Mouse (Mus musculus) lung, postnatal 4 days (tissue): ENCODE data around the gene Rpl18a.
A peak's percentile ranks its signal among the peaks of the same experiment; 100 is the strongest.

Source experiments
- DNase-seq, 2 experiments: peaks; one replicate each; pipeline ENCODE4 v3.0.0; 2021

Gene Rpl18a

GRCm38 (mm10) chr8:70897021-70897680, at the start of gene Rpl18a:
TSS of gene Rpl18a (minus strand) at chr8:70897412.
- peak; percentile 94 to 97 for DNase-seq

DNA sequence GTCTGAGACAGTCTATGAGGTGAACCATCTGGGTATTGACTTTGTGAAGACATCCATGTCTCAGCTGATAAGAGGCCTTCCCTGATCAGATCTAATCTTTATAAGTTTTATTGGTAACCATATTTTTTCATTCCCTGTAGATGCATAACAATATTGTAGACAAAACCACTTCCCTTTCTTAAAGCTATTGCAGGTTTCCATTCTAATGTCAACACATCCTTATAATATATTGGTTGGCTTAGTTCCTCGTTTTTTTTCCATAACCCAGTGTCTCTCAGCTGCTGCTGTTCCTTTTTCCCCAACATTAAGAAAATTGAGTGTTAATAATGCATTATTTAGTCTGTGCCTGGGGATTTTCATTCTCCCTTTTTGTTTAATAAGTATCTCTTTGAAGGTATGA, 46.0 kb upstream of the Rpl18a start:
- DNase-seq = no peak

- DNase-seq = no peak
These were observed 44.3 kb upstream of the Rpl18a start for GRCm38 (mm10) chr8:70941478-70941877.

DNA sequence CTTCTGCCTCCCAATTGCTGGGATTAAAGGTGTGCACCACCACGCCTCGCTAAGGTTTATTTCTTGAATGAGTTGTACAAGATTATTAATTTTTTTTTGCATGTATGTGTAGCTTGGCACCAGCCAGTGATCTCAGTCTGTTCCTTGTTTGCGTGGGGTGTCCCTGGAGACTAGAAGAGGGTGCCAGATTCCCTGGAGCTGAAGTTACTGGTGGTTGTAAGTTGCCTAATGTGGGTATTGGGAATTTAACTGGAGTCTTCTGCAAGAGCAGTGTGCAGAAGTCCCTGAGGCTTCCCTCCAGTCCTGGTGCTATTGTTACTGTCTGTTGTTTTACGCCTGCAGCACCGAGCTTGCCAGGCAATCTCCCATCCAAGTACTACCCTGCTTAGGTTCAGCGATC, 40.0 kb upstream of the Rpl18a start:
- DNase-seq = no peak

- DNase-seq = peak in 1 of 2 experiments; percentile 14
These were observed 37.6 kb upstream of the Rpl18a start for GRCm38 (mm10) chr8:70934786-70935185.

DNA sequence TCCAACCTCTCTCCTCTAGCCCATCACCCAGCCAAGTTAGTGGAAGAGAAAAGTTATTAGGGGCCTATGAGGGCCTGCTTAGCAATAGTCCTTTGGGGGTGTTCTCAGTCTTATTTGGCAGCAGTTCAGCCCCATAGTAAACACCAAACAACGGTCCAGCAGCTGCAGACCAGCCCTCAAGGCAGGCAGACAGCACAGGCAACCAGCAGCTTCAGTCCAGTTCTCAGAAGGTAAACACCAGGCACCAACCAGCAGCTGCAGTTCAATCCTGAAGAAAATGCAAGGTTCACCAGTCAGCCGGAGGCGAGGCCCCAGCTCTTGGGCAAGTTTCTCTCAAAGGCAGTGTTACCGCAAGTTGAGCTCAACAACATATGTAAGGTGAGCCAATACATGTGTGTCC, 35.8 kb upstream of the Rpl18a start:
- peak in 1 of 2 experiments; percentile 14 for DNase-seq

DNA sequence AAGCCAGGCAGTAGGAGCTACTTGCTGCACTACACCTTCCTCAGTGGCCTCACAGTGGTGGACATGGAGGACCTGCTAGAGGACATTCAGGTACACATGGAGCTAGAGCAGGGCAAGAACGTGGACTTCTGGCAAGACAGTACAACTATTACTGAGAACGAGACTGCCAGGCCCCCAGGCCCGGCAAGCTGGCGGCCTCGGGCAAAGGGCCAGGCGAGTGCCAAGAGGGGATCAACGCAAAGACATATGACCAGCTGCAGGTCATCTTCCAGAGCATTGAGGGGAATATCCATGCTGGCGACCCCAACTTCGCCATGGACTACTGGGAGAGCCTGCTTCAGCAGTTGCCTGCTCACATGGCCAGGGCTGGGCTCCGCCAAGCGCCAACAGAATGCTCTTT, 34.5 kb upstream of the Rpl18a start:
- DNase-seq = peak in 1 of 2 experiments; percentile 14

DNA sequence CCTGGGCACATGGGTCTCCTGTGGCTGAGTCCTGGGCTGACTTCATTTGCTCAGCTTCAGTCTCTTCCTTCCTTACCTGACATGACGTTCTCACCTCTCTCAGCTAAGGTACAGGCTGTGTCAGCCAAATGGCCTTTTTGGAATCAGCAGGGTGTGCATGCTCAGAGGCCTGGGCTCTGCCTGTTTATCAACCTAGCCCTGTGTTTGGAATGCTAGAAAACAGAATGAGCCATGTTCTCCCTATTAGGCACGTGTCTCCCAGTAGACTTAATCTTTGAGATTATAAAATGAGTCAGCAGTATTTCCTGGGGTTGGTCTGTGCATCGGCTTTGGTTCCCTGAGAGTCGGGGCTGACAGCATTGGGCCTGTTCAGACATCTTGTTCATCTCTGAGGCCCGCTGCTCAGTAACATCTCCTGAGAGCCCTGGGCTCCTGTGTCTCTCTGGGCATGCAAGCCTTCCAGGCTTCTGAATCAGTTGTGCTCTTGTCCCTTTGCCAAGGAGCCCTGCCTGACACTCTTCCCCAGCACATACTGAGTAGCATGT, 31.6 kb upstream of the Rpl18a start:
- DNase-seq = no peak

DNA sequence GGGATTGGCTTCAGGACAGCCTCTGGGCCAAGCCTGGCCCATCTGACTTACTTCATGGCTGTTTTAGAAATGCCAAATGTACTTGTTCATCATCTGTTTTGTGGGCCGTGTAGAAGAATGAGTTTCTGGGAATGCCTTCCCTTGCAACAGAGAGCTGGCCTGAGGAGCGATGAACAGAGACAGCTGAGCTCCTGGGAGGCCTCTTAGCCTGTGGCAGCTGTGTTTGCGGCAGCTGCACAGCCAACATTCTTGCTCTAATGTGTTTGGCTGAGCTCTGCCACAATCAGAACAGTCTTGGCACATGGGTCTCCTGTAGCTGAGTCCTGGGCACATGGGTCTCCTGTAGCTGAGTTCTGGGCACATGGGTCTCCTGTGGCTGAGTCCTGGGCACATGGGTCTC, 30.9 kb upstream of the Rpl18a start:
- peak in 1 of 2 experiments; percentile 47 for DNase-seq

GRCm38 (mm10) chr8:70926396-70926795, 29.2 kb upstream of the Rpl18a start:
- no peak for DNase-seq

DNA sequence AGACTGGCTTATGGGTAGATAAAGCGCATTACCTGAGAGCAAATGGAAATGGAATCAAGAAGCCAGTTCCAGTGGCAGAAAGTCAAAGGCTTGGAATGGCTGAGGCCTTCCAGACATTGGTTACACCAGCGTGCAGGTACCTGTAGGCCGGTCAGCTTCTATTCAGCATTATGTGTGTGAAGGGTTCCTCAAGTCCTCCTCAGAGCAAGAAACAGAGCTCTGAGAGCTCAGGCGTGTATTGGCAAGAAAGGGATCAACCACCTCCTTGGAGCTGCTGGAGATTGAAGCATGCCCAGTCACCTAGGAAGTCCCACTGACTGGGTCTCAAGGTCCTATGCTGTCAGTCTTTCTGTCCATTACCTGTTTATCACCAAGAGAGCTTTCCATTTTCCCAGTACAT, 28.5 kb upstream of the Rpl18a start:
- no peak for DNase-seq

DNA sequence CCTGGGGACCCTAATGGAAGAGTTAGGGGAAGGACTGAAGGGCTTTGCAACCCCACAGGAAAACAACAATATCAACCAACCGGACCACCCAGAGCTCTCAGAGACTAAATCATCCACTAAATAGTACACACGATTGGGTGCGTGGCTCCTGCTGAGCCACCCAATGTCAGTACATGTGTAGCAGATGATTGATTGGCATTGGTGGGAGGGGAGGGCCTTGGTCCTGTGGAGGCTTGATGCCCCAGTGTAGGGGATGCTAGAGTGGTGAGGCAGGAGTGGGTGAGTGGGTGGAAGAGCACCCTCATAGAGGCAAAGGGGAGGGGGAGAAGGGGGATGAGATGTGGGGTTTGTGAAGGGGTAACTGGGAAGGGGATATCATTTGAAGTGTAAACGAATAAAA, 26.9 kb upstream of the Rpl18a start:
- DNase-seq = peak in 1 of 2 experiments; percentile 8

DNA sequence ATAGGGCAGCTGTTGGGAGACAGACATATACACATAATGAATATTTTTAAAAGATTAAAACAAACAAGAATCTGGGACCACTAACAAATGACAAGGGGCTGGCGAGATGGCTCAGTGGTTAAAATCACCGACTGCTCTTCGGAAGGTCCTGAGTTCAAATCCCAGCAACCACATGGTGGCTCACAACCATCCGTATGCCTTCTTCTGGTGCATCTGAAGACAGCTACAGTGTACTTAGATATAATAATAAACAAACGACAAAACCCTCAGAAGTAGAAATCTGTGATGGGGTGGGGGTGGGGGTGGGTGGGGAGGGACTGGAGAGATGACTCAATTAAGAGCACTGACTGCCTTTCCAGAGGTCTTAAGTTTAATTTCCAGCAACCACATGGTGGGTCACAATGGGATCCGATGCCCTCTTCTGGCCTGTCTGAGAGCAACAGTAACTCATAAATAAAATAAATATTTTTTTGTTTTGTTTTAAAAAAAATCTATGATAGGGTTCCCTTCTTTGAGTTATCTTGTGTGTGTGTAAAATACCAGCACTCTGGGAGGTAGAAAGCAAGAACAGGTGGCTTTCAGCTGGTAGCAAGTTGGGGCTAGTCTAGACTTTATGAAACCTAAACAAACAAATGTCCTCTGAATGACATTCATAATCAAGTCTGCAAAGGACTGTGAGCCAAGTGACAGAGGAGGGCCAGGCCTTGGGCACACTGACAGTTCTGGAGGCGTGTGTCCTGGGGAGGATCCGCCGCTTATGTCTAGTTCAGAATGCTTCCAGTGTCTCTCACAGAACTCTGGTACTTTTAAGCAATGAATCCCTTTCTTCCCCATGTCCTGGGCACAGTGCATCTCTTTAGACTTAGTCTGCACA, 23.1 kb upstream of the Rpl18a start:
- DNase-seq = peak in 1 of 2 experiments; percentile 27

- DNase-seq = no peak
These were observed 17.5 kb upstream of the Rpl18a start for GRCm38 (mm10) chr8:70914704-70915103.

GRCm38 (mm10) chr8:70913523-70913922, 16.3 kb upstream of the Rpl18a start:
- DNase-seq = no peak

DNA sequence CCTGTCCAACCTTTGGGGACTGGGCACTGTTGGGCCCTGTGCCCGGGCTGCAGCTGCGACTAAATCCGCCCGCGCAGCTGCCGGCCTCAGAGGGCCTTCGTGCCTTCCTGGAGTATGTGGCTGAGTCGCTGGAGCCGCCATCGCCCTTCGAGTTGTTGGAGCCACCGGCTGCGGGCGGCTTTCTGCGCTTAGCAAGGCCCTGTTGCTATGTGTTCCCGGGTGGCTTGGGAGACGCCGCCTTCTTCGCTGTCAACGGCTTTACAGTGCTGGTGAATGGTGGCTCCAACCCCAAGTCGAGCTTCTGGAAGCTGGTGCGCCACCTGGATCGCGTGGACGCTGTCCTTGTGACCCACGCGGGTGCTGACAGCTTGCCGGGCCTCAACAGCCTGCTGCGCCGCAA, 15.7 kb upstream of the Rpl18a start:
- DNase-seq = no peak

DNA sequence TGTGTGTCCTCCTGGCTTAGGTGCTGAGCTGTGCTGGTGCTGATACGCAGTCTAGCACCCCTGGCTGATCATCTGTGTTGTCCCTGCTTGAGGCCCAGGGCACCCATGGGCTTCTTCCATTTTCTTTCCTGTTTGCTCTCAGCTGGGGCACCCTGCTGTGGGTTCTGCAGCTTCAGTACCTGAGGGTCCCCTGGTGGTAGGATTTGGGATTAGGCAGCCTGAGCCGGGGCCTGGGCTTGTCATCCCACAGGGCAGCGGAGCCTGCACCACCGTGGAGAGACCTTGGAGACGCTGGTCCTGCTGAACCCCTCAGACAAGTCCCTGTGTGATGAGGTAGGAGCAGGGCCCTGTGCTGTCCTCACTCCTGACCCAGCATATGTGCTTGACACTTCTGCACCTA, 14.4 kb upstream of the Rpl18a start:
- no peak for DNase-seq

GRCm38 (mm10) chr8:70907518-70907917, 10.3 kb upstream of the Rpl18a start:
- DNase-seq = no peak

DNA sequence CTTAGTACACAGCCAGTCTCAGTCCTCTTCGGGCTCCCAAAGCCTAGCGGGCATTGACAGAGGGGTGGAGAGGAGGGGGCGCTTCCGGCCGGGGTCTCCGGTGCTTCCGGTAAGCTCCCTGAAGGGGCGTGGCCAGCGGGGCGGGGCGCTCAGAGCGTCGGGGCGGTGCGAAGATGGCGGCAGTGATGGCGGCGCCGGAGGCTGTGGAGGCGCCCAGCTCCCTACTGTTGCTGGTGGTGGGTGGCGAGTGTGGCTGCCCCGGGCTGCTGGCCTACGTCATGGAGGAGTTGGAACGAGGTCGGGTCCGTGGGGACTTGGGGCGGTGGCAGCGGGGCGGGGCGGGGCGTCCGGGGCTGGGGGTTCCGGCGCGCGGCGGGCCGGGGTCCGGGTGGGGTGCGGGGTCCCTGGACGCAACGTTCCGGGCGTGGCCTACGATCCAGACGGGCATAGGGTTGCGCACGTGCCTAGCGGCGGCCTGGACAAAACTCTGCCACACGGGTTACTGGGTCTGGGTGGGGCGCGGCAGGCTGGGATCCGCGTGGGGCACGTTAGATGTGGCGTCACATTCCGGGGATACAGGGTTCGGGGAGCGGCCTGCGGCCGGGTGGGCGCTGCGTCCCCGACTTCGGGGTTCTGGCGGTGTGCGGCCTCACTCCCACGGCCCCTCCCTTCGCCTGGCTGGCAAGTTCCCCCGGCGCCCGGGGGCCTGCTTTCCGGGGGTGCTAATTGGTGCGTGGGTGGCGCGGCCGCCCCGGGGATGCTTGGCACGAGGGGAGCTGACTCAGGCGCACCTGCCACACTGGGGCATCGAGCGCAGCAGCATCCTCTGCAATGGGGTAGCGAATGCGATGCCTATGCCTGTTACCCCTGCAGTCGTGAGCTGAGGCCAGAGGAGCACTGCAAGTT, 8.9 kb upstream of the Rpl18a start, which contains the start of gene Map1s:
Gene Map1s (plus strand): TSS at position 102 of the 906 bp plus-strand sequence.
- peak; percentile 85 to 88 for DNase-seq

- DNase-seq = no peak
These were observed 8.2 kb upstream of the Rpl18a start for GRCm38 (mm10) chr8:70905463-70905830.

- DNase-seq = peak; percentile 70 to 72
These were observed 7.3 kb upstream of the Rpl18a start for GRCm38 (mm10) chr8:70904532-70904931.

- no peak for DNase-seq
These were observed 6.4 kb upstream of the Rpl18a start for GRCm38 (mm10) chr8:70903582-70903981.

DNA sequence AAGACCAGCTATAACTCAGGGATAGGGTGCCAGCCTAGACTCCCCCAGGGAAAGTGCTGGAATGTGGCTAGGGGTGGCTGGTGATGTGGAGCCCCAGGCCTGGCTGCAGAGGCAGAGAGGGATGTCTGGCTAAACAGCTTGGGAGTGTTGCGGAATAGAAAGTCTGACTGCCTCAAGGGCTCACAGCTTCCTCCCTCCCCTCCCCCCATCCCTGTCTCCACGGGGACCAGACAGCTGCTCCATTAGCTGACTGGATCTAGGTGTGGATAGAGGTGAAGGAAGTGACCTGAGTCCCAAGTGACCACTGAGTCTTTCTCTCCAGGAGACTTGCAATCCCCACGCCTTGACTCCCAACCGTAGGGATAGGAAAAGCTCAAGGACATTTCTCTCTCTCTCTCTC, 5.9 kb upstream of the Rpl18a start:
- no peak for DNase-seq
